ENCODE assay signal across 8 mouse cellular contexts in genomic region chr11:62732022-62732387, GRCm38 (mm10). TPM values are rescaled to one million over a fixed set of nuclear protein-coding genes. Genes with fewer than 3 reads are reported as not detected.
DNase-seq lines count a peak whose midpoint lies in the region; ATAC-seq and TF ChIP-seq lines count a peak whose summit lies in the region.

No protein-coding gene starts in this region.

- no peak overlapping the region for H3K9ac ChIP-seq in heart, embryonic 11.5 days (ENCODE audit: low read depth, low read length)
- H3K9ac ChIP-seq in forebrain, embryonic 16.5 days (replicated peaks; ENCODE audit: low read depth, low read length): peak overlapping the region; percentile 96; the same call in 1 of the 2 replicates
- H3K9ac ChIP-seq in liver, embryonic 16.5 days (ENCODE audit: low read depth, low read length): no peak overlapping the region

- H3K4me1 ChIP-seq in heart, embryonic 11.5 days (ENCODE audit: control insufficient read depth, insufficient read depth, low read length): no peaks in the 10 kb centered on the region
- H3K4me1 ChIP-seq in forebrain, embryonic 16.5 days (replicated peaks; ENCODE audit: control insufficient read depth, insufficient read depth, low read length): peaks cover 16% of the 10 kb centered on the region
- peaks cover 4% of the 10 kb centered on the region; the same call in 1 of the 2 replicates for H3K4me1 ChIP-seq in liver, embryonic 16.5 days (ENCODE audit: control insufficient read depth, low read depth, low read length)

- peak overlapping the region; percentile 63 for H3K4me3 ChIP-seq in heart, embryonic 11.5 days (ENCODE audit: low read depth, low read length)
- H3K4me3 ChIP-seq in C2C12 (ENCODE audit: insufficient read depth, poor library complexity, severe bottlenecking): peak overlapping the region; percentile 56
- H3K4me3 ChIP-seq in forebrain, embryonic 16.5 days (replicated peaks; ENCODE audit: low read length): peak overlapping the region; percentile 92
- H3K4me3 ChIP-seq in liver, embryonic 16.5 days (ENCODE audit: low read depth, low read length): peak overlapping the region; percentile 62

- no peaks in the 10 kb centered on the region for H3K27me3 ChIP-seq in heart, embryonic 11.5 days (ENCODE audit: control insufficient read depth, insufficient read depth, low read length)
- no peaks in the 10 kb centered on the region for H3K27me3 ChIP-seq in C2C12 (ENCODE audit: control insufficient read depth, insufficient read depth, insufficient read length)
- no peaks in the 10 kb centered on the region for H3K27me3 ChIP-seq in forebrain, embryonic 16.5 days (replicated peaks; ENCODE audit: control insufficient read depth, insufficient read depth, low read length)
- peaks cover 18% of the 10 kb centered on the region for H3K27me3 ChIP-seq in liver, embryonic 16.5 days (ENCODE audit: control insufficient read depth, insufficient read depth, low read depth, low read length)

- H3K79me3 ChIP-seq in C2C12 (ENCODE audit: low read depth): peaks cover 1% of the 10 kb centered on the region

- no peaks in the 10 kb centered on the region for H3K9me3 ChIP-seq in heart, embryonic 11.5 days (replicated peaks; ENCODE audit: control insufficient read depth, low read length)
- no peaks in the 10 kb centered on the region for H3K9me3 ChIP-seq in forebrain, embryonic 16.5 days (ENCODE audit: control insufficient read depth, low read length)
- no peaks in the 10 kb centered on the region for H3K9me3 ChIP-seq in liver, embryonic 16.5 days (replicated peaks; ENCODE audit: control insufficient read depth, low read length)

- no peak for DNase-seq in heart, adult 8-10 months (ENCODE audit: low spot score)
- no peak for DNase-seq in frontal cortex, postnatal 25 days (ENCODE audit: low spot score in 2 of 2)
- no peak for DNase-seq in retina, postnatal 1 day
- DNase-seq in adrenal gland, postnatal 14 days: no peak

- H3K4me2 ChIP-seq in heart, embryonic 11.5 days: peak overlapping the region; percentile 76
- peak overlapping the region; percentile 78 for H3K4me2 ChIP-seq in forebrain, embryonic 16.5 days (ENCODE audit: low read length)
- peak overlapping the region; percentile 73; the same call in 1 of the 2 replicates for H3K4me2 ChIP-seq in liver, embryonic 16.5 days (ENCODE audit: low read depth, low read length)

- no peak for TF ChIP-seq CTCF in C2C12 (IDR thresholded peaks at IDR 0.05; ENCODE audit: control insufficient read depth, insufficient read depth, insufficient read length)

- H3K36me3 ChIP-seq in heart, embryonic 11.5 days (ENCODE audit: control insufficient read depth, insufficient read depth, low read length): no peaks in the 10 kb centered on the region
- H3K36me3 ChIP-seq in C2C12 (ENCODE audit: control insufficient read depth, insufficient read depth): peaks cover 5% of the 10 kb centered on the region
- H3K36me3 ChIP-seq in forebrain, embryonic 16.5 days (ENCODE audit: control insufficient read depth, insufficient read depth): peaks cover 4% of the 10 kb centered on the region; the same call in 1 of the 2 replicates
- H3K36me3 ChIP-seq in liver, embryonic 16.5 days (ENCODE audit: control insufficient read depth, insufficient read depth): no peaks in the 10 kb centered on the region

- H3ac ChIP-seq in C2C12 (ENCODE audit: control insufficient read depth, insufficient read length, low read depth): no peak overlapping the region

- no peak overlapping the region for H3K27ac ChIP-seq in heart, embryonic 11.5 days (ENCODE audit: low read depth, low read length)
- H3K27ac ChIP-seq in forebrain, embryonic 16.5 days (ENCODE audit: low read length): peak overlapping the region; percentile 62
- no peak overlapping the region for H3K27ac ChIP-seq in liver, embryonic 16.5 days (ENCODE audit: low read length)

- 23% methylated on average over 5 of the region's 5 CpGs for WGBS in heart, embryonic 11.5 days (ENCODE audit: insufficient replicate concordance)
- 5% methylated on average over 5 of the region's 5 CpGs for WGBS in forebrain, embryonic 16.5 days
- 19% methylated on average over 5 of the region's 5 CpGs for WGBS in liver, embryonic 16.5 days (ENCODE audit: insufficient replicate concordance)

- H3K79me2 ChIP-seq in C2C12 (ENCODE audit: control insufficient read depth, insufficient read depth): peaks cover 16% of the 10 kb centered on the region

- ATAC-seq in heart, embryonic 11.5 days (replicated peaks; ENCODE audit: insufficient number of reproducible peaks, low FRiP score, low TSS enrichment): no peak
- ATAC-seq in forebrain, embryonic 16.5 days: peak; percentile 45; the same call in 1 of the 2 replicates
- ATAC-seq in liver, embryonic 16.5 days (ENCODE audit: low read depth): no peak

TF ChIP-seq in C2C12, 6 proteins besides CTCF, POLR2A, EP300 and RAD21:
- TF ChIP-seq MYOG (IDR thresholded peaks at IDR 0.05; ENCODE audit: control insufficient read depth, extremely low read depth, insufficient read length) (no peak), MYOD1 (IDR thresholded peaks at IDR 0.05; ENCODE audit: control insufficient read depth, insufficient read length, low read depth) (no peak), USF1 (IDR thresholded peaks at IDR 0.05; ENCODE audit: low read depth) (no peak), FOSL1 (IDR thresholded peaks at IDR 0.05; ENCODE audit: insufficient read depth, low read length, poor library complexity, severe bottlenecking) (no peak), CEBPB (IDR thresholded peaks at IDR 0.05; ENCODE audit: low read depth) (no peak), MAX (IDR thresholded peaks at IDR 0.05) (no peak)

RNA-seq across cellular contexts. Expression of gene Zfp287, which starts 0.3 kb away (rescaled TPM):
- 5.3 and 6.0 TPM in 2 replicates for polyA plus RNA-seq in heart, embryonic 11.5 days (2014; fragmentation: Nextera tagmentation; extraction: Ambion mirVana)
- total RNA-seq in heart, adult 8-10 months (2022): 1 to 10 TPM; 2.4 to 3.3 (median 2.9) TPM
- 1.2 TPM for polyA plus RNA-seq in C2C12 (2012; fragmentation: generic; extraction: Trizol)
- polyA plus RNA-seq in forebrain, embryonic 16.5 days (2015; fragmentation: Nextera tagmentation; extraction: Ambion mirVana): 27.1 and 29.0 TPM in 2 replicates
- 0.60 and 0.68 TPM in 2 replicates for polyA plus RNA-seq in liver, embryonic 16.5 days (2015; fragmentation: Nextera tagmentation; extraction: Ambion mirVana)
- 4.5 and 5.4 TPM in 2 replicates for total RNA-seq in adrenal gland, postnatal 14 days (2021)

RNA-seq across cellular contexts. Expression of gene Gm10428, which starts 20.9 kb away (rescaled TPM):
- polyA plus RNA-seq in heart, embryonic 11.5 days (2014; fragmentation: Nextera tagmentation; extraction: Ambion mirVana): not detected in 2 replicates
- total RNA-seq in heart, adult 8-10 months (2022): not detected
- polyA plus RNA-seq in C2C12 (2012; fragmentation: generic; extraction: Trizol): not detected
- polyA plus RNA-seq in forebrain, embryonic 16.5 days (2015; fragmentation: Nextera tagmentation; extraction: Ambion mirVana): not detected in 2 replicates
- not detected in 2 replicates for polyA plus RNA-seq in liver, embryonic 16.5 days (2015; fragmentation: Nextera tagmentation; extraction: Ambion mirVana)
- total RNA-seq in adrenal gland, postnatal 14 days (2021): not detected in 2 replicates

RNA-seq across cellular contexts. Expression of gene Zfp286, which starts 57.3 kb away (rescaled TPM):
- 11.3 and 12.9 TPM in 2 replicates for polyA plus RNA-seq in heart, embryonic 11.5 days (2014; fragmentation: Nextera tagmentation; extraction: Ambion mirVana)
- total RNA-seq in heart, adult 8-10 months (2022): 1 to 10 TPM in 1 of 4 experiments, under 1 TPM in 3; 0.41 to 1.8 (median 0.72) TPM
- polyA plus RNA-seq in C2C12 (2012; fragmentation: generic; extraction: Trizol): not detected
- 38.8 and 39.6 TPM in 2 replicates for polyA plus RNA-seq in forebrain, embryonic 16.5 days (2015; fragmentation: Nextera tagmentation; extraction: Ambion mirVana)
- polyA plus RNA-seq in liver, embryonic 16.5 days (2015; fragmentation: Nextera tagmentation; extraction: Ambion mirVana): 0.66 and 1.0 TPM in 2 replicates
- total RNA-seq in adrenal gland, postnatal 14 days (2021): 3.1 and 3.4 TPM in 2 replicates
